Mouse (Mus musculus) spleen, adult 2 months (tissue): ENCODE measurements around the gene Myt1l.

Experiments used
- CTCF ChIP-seq: fragments of 200-500 bp; IDR thresholded peaks from 2 replicates; pipeline ENCODE4 v1.5.1; 2011; ENCODE audit warnings: mild to moderate bottlenecking, inconsistent platforms; ENCODE audit not compliant: insufficient read depth, insufficient read length, insufficient replicate concordance; ENCODE audit errors: extremely low read depth
- POLR2A ChIP-seq: fragments of 200-500 bp; IDR thresholded peaks from 2 replicates; pipeline ENCODE4 v1.6.1; 2011; ENCODE audit warnings: low read depth, low read length, inconsistent platforms

DNA sequence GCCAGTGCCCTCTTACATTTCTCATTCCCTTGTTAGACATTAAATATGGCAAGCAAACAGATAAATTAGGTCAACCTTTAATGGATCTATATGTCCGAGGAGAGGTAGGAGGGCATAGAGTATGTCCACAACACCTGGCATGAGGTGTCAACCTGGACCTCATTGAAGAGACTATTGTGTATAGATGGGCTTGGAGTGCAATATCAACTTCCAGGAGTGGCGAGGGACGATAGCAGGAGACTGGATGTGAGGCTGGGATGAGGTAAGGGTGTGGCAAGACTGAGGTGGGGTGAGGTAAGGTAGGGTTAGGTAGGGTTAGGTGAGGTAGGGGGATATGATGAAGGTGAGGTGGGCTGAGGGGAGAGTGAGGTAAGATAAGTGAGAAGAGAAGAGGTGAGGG, 171.8 kb downstream of the Myt1l start:
- TF ChIP-seq CTCF: no peak
- TF ChIP-seq POLR2A: no peak
